Mouse (Mus musculus) hindbrain, embryonic 10.5 days (tissue): ENCODE results near the gene Kif7. TPM values are rescaled to one million over a fixed set of nuclear protein-coding genes. Genes with fewer than 3 reads are reported as not detected.

ENCODE experiments used
- DNase-seq: peaks from one replicate; pipeline ENCODE4 v3.0.0-alpha.2; 2017; ENCODE audit warnings: low spot score
- H3K27ac ChIP-seq: fragments of 300-500 bp; sonication (generic); 2 replicates; pipeline ENCODE4 v1.5.1; 2016; ENCODE audit warnings: mild to moderate bottlenecking, moderate library complexity
- H3K27me3 ChIP-seq: fragments of 300-500 bp; sonication (generic); 2 replicates; pipeline ENCODE4 v1.6.1; 2016; ENCODE audit warnings: mild to moderate bottlenecking; ENCODE audit not compliant: poor library complexity, insufficient read depth, severe bottlenecking
- H3K36me3 ChIP-seq: fragments of 300-500 bp; sonication (generic); 2 replicates; pipeline ENCODE4 v1.6.1; 2016; ENCODE audit warnings: mild to moderate bottlenecking, moderate library complexity
- H3K4me1 ChIP-seq: fragments of 300-500 bp; sonication (generic); replicated peaks from 2 replicates; pipeline ENCODE4 v1.6.1; 2016; ENCODE audit warnings: mild to moderate bottlenecking
- H3K4me3 ChIP-seq: fragments of 300-500 bp; sonication (generic); 2 replicates; pipeline ENCODE4 v1.5.1; 2016; ENCODE audit warnings: mild to moderate bottlenecking, moderate library complexity
- H3K9me3 ChIP-seq: fragments of 300-500 bp; sonication (generic); 2 replicates; pipeline ENCODE4 v1.6.1; 2016; ENCODE audit warnings: mild to moderate bottlenecking, moderate library complexity
- whole genome bisulfite sequencing: fragments of 180-500 bp; shearing (Covaris S2); methylation state at CpG from one replicate; pipeline ENCODE4 v1.1.7; 2016; 5-methylcytosine and 5-hydroxymethylcytosine counted together
- polyA plus RNA-seq: library from polyadenylated mRNA; unstranded; fragments of >200 nt; fragmentation: Nextera tagmentation; extraction: Ambion mirVana; gene quantifications from 2 replicates; pipeline ENCODE4 v1.2.1, GENCODE M21; 2016

The Kif7 gene
- polyA plus RNA-seq, 1 experiment from 2014 or later: 5.2 TPM

- Histone ChIP-seq H3K36me3 (peaks cover 88% of the 10 kb centered on the region), H3K9me3 (no peaks in the 10 kb centered on the region)
- 89% methylated on average over 5 of the region's 5 CpGs for WGBS
These were observed 10.3 kb downstream of the Kif7 start for GRCm38 (mm10) chr7:79705210-79705609.

DNA sequence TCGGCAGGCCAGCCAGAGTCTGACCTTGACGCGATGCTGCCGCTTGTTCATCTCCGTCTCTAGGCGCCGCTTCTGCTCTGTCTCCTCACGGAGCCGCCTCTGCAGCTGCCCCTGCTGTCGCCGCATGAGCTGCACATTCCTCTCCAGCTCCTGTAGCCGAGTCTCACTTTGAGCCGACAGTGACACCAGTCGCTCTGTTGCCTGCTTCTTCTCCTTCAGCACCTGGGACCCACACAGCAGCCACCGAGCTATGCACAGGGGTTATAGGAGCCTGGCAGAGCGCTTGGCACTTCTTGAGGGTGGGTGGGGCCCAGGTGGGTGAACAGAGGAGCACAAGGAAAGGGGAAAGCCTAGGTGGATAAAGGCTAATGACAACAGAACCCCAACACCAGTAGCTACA lies 12.8 kb downstream of the Kif7 start:
- no peaks in the 10 kb centered on the region for H3K4me1 ChIP-seq
- H3K4me3 ChIP-seq: no peak overlapping the region
- no peaks in the 10 kb centered on the region for H3K27me3 ChIP-seq
- 86% methylated on average over 16 of the region's 16 CpGs for WGBS
- H3K36me3 ChIP-seq: peaks cover 98% of the 10 kb centered on the region
- no peak for DNase-seq
- H3K9me3 ChIP-seq: no peaks in the 10 kb centered on the region
- no peak overlapping the region for H3K27ac ChIP-seq

More at GRCm38 (mm10) chr7:79705210-79705609, 10.3 kb downstream of the Kif7 start:
- H3K27me3 ChIP-seq: peaks cover 14% of the 10 kb centered on the region
- H3K4me1 ChIP-seq: peaks cover 4% of the 10 kb centered on the region
- DNase-seq: no peak
- no peak overlapping the region for H3K4me3 ChIP-seq
- no peak overlapping the region for H3K27ac ChIP-seq

DNA sequence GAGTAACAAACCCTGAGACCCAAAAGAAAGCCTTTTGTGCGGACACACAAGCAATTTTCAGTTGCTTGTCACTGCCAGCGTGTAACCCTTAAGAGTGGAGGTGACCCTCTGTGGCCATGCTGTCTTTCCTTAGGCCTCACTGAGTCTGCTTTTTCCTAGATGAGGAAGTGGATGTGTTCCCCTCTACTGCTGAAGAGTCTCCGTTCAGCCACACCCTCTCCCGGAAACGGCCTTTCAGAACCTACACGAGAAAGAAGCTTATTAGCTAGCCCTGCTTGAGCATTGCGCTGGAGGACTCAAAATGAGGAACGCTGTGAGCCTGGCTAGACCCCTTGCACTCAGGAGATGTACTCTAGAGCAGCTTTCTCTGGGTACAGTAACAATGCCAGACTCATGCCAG lies 19.0 kb downstream of the Kif7 start:
- Histone ChIP-seq H3K9me3 (no peaks in the 10 kb centered on the region), H3K27ac (no peak overlapping the region), H3K27me3 (no peaks in the 10 kb centered on the region), H3K4me3 (no peak overlapping the region), H3K4me1 (no peaks in the 10 kb centered on the region), H3K36me3 (peaks cover 100% of the 10 kb centered on the region)
- DNase-seq: no peak
- WGBS: 93% methylated on average over 8 of the region's 8 CpGs

- H3K4me1 ChIP-seq: no peaks in the 10 kb centered on the region
- H3K36me3 ChIP-seq: peaks cover 100% of the 10 kb centered on the region
- no peak overlapping the region for H3K27ac ChIP-seq
- H3K27me3 ChIP-seq: no peaks in the 10 kb centered on the region
- no peak for DNase-seq
- H3K9me3 ChIP-seq: no peaks in the 10 kb centered on the region
- no peak overlapping the region for H3K4me3 ChIP-seq
- 95% methylated on average over 2 of the region's 2 CpGs for WGBS
These were observed 35.3 kb downstream of the Kif7 start for GRCm38 (mm10) chr7:79680231-79680630.

DNA sequence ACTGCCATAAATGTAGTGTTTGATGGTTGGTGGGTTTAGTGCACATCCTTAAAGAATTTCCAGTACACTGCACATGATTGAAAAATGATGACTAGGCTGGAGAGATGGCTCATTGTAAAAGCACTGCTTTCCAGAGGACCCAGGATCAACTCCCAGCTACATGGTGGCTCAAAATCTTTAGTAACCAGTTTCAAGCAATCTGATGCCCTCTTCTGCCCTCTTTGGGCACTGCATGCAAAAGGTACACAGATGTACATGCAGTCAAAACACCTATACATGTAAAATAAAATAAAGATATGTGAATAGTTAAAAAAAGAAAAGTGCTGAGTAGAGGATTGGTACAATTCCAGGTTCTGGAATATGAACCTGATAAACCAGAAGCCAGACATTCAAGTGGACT lies 36.3 kb downstream of the Kif7 start:
- H3K27ac ChIP-seq: no peak overlapping the region
- no peak for DNase-seq
- no peak overlapping the region for H3K4me3 ChIP-seq
- peaks cover 100% of the 10 kb centered on the region for H3K36me3 ChIP-seq
- H3K4me1 ChIP-seq: no peaks in the 10 kb centered on the region
- no peaks in the 10 kb centered on the region for H3K9me3 ChIP-seq
- no peaks in the 10 kb centered on the region for H3K27me3 ChIP-seq

DNA sequence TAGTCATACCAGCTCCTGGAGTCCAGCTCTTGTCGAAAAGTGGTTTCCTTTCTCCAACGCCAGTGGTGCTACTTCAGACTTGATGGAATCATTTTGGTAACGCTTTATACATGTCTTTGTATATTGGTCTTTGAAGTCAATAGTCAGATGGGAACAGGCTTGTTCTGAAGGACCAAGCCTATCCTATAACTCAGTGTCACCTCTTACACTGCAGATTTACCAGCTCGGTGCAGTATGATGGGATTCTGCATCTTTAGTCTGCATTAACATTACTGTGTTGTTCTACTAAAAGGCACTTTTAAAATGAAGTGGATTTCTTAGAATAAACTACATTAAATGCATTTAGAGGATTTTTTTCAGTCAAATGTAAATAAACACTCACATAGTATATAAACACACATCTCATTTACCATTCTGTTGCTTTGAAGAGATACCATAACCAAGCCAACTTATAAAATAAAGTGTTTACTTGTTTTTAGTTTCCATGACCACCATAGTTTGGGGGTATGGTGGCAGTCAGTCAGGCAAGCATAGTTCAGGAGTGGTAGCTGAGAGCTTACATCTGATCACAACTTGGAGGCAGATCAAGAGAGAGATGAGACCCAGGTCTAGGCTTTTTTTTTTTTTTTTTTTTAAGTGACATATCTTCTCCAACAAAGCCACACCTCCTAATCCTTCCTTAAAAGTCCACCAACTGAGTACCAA lies 44.5 kb downstream of the Kif7 start:
- H3K9me3 ChIP-seq: no peaks in the 10 kb centered on the region
- no peak overlapping the region for H3K4me3 ChIP-seq
- H3K4me1 ChIP-seq: no peaks in the 10 kb centered on the region
- no peaks in the 10 kb centered on the region for H3K27me3 ChIP-seq
- DNase-seq: no peak
- H3K27ac ChIP-seq: no peak overlapping the region
- peaks cover 100% of the 10 kb centered on the region for H3K36me3 ChIP-seq
- WGBS: 97% methylated on average over 4 of the region's 4 CpGs

DNA sequence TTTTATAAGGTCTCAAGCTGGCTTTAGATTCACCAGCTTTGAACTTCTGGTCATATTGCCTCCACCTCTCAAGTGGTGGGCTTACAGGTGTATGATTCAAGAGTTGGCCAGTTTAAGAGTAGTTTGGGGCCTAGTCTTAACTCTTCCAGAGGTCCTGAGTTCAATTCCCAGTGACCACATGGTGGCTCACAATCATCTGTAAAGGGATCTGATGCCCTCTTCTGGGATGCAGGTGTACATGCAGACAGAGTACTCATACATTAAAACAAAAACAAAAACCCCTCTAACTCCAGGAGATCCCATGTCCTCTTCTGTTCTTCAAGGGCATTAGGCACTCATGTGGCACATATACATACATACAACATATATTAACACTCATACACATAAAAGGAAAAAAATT lies 48.8 kb downstream of the Kif7 start:
- Histone ChIP-seq H3K9me3 (no peaks in the 10 kb centered on the region), H3K4me3 (no peak overlapping the region), H3K36me3 (peaks cover 88% of the 10 kb centered on the region), H3K27me3 (no peaks in the 10 kb centered on the region), H3K4me1 (peaks cover 18% of the 10 kb centered on the region), H3K27ac (no peak overlapping the region)
- DNase-seq: no peak

GRCm38 (mm10) chr7:79661253-79661890 lies 54.1 kb downstream of the Kif7 start:
- Histone ChIP-seq H3K4me3 (peak overlapping the region; percentile 100), H3K4me1 (peaks cover 39% of the 10 kb centered on the region), H3K27ac (peak overlapping the region; percentile 94), H3K27me3 (no peaks in the 10 kb centered on the region; the same call in 1 of the 2 replicates), H3K9me3 (no peaks in the 10 kb centered on the region), H3K36me3 (peaks cover 34% of the 10 kb centered on the region)
- 20% methylated on average over 5 of the region's 5 CpGs for WGBS
- DNase-seq: peak; percentile 18

DNA sequence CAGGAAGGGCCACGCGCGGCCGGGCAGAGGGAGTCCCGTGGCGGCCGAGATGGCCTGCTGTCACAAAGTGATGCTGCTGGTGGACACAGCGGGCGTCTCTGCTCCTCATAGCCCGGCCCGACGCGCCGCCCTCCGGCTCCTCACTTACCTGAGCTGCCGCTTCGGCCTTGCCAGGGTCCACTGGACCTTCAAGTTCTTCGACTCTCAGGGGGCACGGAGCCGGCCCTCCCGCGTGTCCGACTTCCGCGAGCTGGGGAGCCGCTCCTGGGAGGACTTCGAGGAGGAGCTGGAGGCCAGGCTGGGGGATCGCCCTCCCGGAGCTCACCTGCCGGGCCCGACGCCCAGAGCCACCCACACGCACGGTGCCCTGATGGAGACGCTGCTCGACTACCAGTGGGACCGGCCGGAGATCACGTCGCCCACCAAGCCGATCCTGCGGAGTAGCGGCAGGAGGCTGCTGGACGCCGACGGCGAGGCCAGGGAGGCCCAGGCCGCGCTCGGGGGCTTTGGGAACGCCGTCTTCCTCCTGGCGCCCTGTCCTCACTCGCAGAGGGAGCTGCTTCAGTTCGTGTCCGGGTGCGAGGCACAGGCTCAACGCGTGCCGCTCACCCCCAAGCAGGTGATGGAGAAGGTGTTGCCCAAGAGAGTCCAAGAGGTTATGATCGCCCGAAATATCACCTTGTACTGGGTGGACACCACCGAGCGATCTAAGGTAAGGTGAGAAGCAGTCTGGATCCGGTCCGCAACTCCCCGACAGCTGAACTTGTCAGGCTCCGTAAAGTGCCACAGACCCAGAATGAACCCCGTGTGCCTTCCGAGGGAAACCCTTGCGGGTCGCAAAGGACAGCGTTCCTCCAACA lies 55.0 kb downstream of the Kif7 start:
- H3K9me3 ChIP-seq: no peaks in the 10 kb centered on the region
- H3K27me3 ChIP-seq: no peaks in the 10 kb centered on the region; the same call in 1 of the 2 replicates
- H3K36me3 ChIP-seq: peaks cover 26% of the 10 kb centered on the region
- DNase-seq: no peak
- peaks cover 39% of the 10 kb centered on the region for H3K4me1 ChIP-seq
- under 1% methylated on average over 73 of the region's 73 CpGs for WGBS
- peak overlapping the region; percentile 100 for H3K4me3 ChIP-seq
- peak overlapping the region; percentile 94 for H3K27ac ChIP-seq

DNA sequence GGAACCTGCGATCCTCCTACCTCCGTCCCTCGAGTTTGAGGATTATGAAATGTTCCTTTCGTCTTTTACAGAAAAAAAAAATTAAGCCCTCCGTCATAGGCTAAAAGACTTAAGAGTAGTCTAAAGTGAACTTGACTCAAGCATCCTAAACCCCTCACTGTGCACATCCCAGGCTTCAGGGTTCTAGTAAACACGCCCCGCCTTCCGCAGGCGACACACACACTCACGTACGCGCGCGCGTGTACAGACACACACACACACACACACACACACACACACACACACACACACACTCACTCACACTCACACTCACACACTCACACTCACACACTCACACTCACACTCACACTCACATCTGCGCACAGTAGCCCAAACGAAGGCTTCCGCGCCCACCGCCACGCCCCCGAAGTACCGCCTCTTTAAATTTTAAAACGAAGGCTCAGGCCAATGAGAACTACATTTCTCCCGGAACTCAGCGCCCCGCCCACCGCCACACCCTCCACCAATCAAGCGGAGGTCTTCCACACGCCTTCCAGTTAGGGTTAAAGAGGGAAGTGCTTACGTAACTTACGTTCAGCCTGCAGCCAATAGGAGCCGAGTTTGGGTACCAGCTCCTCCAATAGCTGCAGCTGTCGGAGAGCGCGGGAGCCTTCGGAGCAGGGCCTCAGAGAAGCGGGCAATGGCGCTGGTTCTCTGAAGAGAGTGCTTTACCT lies 55.8 kb downstream of the Kif7 start, which contains the start of gene Ticrr:
Gene Ticrr, plus strand, starts transcription at position 619 of the 713 bp plus-strand sequence.
- WGBS: under 1% methylated on average over 39 of the region's 39 CpGs
- Histone ChIP-seq H3K27ac (peak within 1 kb of the TSS; percentile 94), H3K27me3 (no peaks in the 10 kb centered on the region; the same call in 1 of the 2 replicates), H3K4me3 (peak within 1 kb of the TSS; percentile 100), H3K9me3 (no peaks in the 10 kb centered on the region), H3K4me1 (peaks cover 39% of the 10 kb centered on the region), H3K36me3 (peaks cover 18% of the 10 kb centered on the region; the same call in 1 of the 2 replicates)
- DNase-seq: peak; percentile 99

DNA sequence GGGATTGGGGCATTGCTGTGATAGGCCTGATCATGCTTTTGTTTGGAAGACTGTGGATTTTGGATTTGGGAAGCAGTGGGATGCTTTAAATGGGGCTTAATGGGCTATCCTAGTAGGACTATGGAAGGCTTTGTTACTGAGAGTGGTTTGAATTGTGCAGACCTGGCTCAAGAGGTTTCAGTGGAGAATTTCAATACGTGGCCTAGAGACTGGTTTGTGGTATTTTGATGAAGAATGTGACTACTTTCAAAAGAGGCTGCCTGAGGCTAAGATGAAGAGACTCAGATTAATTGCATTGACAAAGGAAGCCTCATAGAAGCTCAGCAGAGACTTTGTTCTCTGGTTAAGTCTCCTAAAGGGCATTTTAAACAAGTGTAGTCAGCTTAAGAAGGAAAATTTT lies 60.9 kb downstream of the Kif7 start:
- Histone ChIP-seq H3K4me3 (no peak overlapping the region), H3K9me3 (no peaks in the 10 kb centered on the region), H3K27me3 (no peaks in the 10 kb centered on the region; the same call in 1 of the 2 replicates), H3K4me1 (peaks cover 7% of the 10 kb centered on the region; the same call in 1 of the 2 replicates), H3K27ac (no peak overlapping the region), H3K36me3 (no peaks in the 10 kb centered on the region)
- DNase-seq: no peak
- whole genome bisulfite sequencing: 37% methylated on average over 1 of the region's 1 CpGs

DNA sequence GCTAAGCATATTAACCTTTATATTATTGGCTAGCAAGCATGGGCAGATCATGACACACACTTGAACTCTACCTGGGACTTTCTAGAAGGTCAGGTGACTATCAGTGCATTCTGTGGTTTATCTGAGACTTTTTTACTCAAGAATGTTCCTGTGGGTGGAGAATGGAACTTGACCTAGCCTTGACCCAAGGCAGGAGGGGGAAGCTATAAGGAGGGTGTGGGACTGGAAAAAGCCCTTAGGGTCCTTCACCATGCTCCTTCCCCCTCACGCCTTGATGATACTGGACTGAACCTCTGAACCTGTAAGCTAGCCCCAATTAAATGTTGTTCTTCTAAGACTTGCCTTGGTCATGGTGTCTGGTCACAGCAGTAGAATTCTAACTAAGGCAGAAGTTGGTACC lies 61.3 kb downstream of the Kif7 start:
- Histone ChIP-seq H3K36me3 (no peaks in the 10 kb centered on the region), H3K27me3 (no peaks in the 10 kb centered on the region; the same call in 1 of the 2 replicates), H3K27ac (no peak overlapping the region), H3K4me1 (peaks cover 3% of the 10 kb centered on the region; the same call in 1 of the 2 replicates), H3K9me3 (no peaks in the 10 kb centered on the region), H3K4me3 (no peak overlapping the region)
- DNase-seq: no peak
- WGBS: 79% methylated on average over 1 of the region's 1 CpGs
